Mouse (Mus musculus): ENCODE data around the gene Olfml2a.

DNA sequence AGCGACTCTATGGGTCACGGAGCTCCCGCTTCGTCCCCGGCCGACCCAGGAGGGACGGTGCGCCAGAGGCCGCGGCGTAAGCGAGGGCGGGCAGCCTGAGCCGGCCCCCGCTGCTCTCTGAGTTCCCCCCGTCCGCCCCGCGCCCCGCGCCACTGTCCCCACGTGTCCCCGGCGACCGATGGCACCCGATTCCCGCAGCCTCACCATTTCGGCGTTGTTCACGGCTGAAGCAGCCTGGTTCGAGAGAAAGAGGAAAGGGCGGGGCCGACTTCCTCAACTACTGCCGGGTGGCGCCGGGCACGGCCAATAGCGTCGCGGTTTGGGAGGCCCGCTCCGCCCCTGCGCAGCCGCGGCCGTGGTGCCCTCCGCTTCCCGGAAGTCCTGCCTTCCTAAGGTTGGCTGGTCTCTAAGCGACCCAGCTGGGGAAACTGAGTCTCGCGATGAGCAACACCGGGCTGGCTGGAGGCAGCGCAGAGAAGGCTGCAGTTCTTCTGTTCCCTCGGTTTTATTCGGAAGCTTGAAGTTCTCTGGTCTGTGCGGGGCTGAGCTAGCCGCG, 73.2 kb downstream of the Olfml2a start, which contains the start of gene Arpc5l:
- TF ChIP-seq GATA1 (IDR thresholded peaks at IDR 0.05; ENCODE audit: borderline replicate concordance, low read length) (no peak), FLI1 (IDR thresholded peaks at IDR 0.05; ENCODE audit: low read length) (no peak)
